Mouse (Mus musculus): ENCODE measurements around the gene Dusp1.

Gene Dusp1

DNA sequence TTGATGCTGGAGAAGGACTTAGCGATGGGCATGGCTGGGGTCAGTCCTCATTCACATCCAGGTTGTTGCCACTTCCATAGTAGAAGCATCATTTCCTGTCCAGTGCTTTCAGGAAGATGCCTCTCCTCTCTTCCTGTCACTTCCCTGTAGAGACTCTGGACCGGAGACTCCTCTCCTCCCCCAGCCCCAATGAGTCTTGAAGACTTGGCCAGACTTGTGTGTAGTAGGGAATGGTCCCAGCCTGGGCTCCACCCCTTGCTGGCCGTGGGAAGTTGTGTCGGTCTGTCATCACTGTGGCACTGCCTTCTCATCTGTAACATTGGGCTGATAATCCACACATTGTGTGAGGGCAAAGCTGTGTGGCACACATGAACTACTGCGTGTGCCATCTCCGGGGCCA is 21.7 kb upstream of the Dusp1 start:
- no peak for DNase-seq

DNA sequence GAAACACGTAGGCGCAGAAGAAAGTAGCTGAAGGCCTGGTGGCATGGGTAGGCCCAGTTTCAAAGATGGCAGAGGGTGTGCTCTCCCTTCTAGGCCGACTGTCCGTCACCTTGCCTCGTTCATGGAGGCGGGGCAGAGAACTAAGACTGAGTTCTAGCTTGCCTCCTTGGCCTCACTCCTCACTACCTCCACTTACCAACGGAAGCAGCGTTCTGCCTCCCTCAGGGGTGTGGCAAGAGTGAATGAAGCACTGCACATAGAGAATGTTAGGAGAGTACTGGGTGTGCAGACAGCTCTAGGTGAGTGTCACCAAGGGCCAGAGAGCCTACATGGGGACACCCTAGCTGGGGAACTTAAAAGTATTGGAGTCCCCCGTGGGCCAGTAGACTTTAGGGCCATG is 21.1 kb upstream of the Dusp1 start:
- DNase-seq = no peak

DNA sequence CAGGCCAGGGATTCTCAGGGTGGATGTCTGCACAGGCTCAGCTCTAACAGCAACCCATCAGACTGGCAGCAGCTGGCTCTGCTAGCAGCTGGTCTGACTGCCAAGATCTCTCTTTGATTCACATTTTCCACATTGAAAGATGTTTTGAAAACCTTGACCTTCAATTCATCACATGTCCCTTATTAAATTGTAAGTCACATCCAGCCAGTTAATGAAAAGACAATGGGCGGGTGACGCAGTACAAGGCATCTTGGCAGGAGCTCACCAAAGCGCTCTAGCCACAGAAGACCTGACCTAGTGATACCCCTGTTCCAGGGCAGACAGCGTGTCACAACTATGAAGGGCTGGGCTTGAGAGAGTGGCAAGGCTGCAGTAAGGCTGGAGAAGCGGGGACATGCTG is 20.4 kb upstream of the Dusp1 start:
- DNase-seq = peak; percentile 65 to 76

DNA sequence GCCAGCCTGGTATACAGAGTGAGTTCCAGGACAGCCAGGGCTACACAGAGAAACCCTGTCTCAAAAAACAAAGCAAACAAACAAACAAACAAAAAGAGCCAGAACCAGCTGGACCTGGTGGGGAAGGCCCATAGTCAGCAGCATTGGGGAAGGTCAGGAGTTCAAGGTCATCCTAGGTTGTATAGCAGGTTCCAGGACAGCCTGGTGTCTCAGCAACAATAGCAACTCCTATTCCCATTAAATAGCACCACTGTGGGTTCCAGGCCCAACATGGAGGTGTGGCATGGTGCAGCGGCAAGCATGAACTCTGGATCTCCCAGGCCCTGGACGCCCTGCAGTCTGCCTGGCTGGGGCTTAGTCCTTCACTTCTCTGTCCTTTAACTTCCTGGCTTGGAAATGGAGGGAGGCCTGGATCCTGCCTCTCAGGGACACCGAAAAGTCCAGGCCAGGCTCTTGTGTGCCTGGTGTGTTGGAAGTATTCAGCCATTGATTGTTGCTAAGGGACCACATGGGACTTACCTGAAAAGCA is 19.0 kb upstream of the Dusp1 start:
- DNase-seq = no peak

DNA sequence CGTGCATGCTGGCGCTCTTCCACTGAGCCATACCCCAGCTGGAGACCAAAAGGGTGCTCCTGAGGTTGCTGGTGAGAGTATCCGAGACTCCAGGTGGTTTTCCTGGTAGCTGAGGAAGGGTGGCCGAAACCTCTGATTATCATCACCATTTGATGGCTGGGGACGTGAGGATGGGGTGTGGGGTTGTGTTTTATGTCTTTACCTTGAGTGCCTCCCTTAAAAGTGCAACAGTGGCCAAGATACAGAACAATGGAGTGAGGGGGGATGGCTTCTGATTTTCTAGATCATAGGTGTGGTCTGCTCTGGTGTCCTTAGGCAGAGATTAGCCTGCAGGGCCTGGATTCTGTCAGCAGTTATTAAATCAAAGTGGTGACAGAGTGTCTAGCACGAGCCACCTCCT is 17.5 kb upstream of the Dusp1 start:
- no peak for DNase-seq

DNA sequence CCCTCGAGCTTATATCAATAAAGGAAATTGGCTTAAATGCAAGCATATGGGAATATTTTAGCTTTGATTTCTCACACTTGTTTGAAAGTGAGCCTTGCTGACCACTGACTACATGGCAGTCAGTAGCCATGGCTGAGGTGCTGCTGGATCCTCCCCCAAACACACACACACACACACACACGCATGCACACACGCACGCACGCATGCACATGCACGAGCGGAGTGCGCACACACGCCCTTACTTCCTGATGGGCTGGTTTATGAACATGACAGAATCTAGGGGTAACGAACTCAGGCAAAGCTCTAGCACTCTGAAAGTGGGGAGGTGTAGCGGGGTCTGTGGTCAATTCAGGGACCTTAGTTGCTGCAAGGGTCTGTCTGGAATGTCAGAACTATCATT is 16.8 kb upstream of the Dusp1 start:
- no peak for DNase-seq

DNA sequence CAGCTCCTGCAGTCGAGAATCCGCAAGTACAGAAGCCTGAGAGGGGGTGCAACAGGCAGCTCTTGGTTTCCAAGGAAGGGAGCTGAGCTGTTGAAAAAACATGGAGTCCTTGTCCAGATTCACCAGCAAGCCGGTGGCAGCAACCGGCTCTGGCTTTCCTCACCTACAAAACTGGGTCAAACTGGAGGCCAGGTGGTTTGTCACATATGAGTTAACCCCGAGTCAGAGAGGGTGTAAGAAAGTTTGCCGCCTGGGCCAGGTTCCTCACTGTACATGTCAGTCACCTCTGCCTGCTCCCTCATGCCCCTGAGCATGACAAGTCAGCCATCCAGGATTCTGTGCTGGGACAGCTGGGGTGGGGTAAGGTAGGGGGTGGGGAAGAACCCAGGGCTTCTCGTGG is 16.2 kb upstream of the Dusp1 start:
- no peak for DNase-seq

DNA sequence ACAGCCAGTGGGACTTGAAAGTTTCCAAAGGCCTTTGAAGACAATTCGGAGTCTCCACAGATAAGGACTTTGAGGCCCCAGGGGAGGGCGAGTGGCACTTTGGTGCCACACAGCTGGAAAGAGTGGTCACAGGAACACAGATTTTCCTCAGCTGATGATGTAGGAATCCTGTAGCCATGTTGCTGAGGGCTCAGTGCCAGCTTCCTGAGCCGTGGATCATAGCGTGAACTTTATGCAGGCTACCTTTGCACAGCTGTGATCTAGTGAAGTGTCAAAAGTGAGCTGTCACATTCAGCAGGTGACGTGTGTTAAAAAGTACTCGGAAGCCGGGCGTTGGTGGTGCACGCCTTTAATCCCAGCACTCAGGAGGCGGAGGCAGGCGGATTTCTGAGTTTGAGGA is 15.4 kb upstream of the Dusp1 start:
- DNase-seq = no peak

DNA sequence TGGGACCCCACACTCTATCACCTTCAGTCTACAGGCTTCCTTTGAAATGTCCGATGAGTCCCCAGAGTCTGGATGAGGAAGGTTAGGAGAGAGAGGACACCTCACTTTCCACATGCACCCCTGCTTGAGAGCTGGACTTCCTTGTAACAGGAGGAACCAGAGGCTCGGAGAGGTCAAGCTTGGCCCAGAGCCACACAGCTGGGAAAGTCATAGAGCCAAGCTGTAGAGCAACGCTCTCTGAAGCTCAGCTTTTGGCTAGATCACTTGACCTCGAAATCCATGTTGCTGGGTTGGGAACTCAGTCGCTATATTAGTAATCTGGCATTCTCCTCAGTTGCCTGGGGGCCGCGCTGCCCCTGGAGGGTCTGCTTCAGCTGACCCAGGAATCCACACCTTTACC is 14.9 kb upstream of the Dusp1 start:
- DNase-seq = peak; percentile 64 to 68

DNA sequence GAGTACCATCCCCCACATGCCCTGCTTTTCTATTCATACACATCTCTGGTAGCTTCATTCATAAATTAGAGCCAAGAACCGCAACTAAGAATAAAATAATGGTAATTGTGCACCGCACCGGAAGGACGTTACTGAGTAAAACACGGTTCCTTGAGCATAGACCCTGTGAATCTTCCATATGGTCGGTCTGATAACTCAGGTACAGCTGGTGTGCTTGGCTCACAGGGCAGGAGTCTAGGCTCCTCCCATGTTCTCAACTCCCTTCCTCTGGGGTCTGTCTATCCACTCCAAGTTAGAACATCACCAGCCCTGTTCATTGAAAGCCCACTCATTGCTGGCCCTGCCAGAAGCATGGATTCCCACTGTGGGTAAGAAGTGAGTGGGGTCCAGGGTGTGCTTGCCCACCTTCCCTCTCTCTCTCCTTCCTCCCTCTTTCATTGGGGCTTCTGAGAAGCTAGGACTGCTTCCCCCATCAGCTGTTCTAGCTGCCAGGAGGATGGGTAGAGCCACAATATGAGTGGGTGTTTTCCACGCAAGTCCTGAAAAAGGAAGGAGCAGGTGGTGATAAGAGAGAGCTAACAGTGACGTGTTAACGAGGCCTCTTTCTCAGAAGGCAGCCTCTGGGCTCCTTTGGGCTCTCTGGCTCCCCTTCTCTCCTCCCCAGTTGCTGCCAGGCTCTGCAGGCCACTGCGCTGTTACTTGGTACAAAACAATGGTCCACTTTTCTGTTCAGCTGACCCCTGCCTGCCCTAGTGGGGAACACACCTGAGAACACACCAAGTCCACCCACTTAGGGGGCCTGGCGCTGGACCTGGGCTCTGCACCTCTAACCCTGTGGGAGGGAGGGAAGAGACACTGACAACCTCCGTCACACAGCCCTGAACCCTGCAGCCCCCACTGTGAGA is 14.1 kb upstream of the Dusp1 start:
- DNase-seq = no peak

DNA sequence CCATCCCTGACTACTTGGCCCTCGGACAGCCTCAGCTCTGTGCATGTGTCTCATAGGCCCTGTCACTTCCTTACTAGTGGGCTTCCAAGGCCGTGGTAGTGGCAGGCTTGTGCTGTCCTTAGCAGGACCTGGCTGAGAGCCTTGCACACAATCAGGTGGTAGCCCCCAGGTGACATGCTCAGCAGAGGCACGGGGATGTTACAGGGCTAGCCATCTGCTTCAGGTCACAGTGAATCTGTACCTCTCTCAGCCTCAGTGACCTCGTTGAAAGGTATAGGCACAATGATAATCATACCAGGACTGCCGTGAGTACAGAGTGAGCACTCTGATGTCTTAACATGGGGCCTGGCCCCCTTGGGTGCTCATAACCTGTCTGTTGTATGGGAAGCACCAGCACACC is 12.8 kb upstream of the Dusp1 start:
- no peak for DNase-seq

DNA sequence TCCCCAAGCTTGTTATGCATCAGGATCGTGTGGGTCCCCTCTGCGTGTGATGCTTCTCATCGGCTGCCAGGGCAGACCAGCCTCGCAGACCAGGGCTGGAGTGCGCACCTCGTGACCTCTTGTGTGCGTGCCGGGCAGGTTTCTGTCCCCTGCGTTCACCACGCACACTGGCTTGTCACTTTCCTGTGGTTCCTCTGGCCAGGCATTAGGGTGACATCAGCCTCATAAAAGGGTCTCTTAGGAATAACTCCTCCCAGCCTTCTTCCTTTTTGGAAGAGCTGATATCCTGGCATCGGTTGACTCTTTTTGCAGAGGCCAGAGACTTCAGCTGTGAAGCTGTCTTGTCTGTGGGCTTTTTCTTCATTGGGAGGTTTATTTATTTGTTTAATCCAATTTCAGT is 12.2 kb upstream of the Dusp1 start:
- no peak for DNase-seq

DNA sequence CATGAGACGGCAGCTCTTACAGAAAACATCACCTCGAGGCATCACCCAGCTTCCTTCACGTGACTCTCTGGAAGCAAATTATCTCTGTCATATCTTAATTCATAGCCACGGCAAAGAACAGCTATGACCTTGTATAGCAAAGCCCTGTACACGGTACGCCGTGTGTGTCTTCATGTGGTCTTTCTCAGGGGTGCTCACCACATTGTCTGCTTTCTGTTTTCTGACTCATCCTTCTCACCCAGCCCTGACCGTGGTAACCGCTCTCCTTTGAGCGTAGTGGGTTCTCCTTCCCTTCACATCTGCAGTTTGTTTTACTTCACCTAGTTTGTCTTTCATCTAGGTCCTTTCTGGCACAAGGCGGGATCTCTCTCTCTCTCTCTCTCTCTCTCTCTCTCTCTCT is 10.3 kb upstream of the Dusp1 start:
- DNase-seq = no peak

DNA sequence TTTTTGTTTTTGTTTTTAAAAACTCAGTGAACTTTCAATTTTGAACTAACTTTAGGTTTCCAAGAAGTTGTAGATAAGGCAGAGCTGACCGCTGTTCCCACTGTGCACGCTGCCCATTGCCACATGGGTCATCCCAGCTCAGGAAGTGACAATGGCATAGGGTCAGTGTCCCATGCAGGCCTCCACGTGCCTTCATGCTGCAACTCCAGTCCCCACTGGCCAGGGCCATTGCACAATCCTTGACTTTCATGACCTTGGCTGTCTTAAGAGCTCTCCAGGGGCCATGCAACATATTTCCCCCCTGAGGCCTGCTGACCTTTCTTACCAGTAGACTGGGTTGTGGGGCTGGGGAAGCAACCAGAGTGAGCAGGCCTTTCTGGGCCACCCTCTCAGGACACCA is 9.4 kb upstream of the Dusp1 start:
- DNase-seq = peak; percentile 79 to 80

DNA sequence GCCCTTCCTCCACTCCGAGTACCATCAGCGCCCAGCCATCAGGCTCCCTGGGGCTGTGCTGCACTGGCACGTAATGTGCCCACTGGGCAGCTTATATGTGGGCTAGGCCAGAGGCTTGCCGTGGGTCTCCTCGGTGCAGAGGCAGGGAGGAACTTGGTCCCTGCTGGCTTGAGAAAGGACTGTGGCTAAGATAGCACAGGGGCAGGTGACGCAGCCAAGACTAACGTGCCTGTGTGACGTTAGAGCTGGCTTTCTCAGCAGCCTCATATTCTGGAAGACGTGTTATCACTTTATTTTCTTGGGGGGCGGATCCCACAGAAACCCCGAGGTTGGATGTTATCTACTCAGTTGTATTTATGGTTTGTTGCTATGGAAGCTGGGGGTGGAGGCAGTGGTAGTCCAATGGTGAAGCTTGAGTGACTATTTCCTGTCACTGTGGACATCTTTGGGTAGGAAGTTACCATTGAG is 8.8 kb upstream of the Dusp1 start:
- DNase-seq = no peak

DNA sequence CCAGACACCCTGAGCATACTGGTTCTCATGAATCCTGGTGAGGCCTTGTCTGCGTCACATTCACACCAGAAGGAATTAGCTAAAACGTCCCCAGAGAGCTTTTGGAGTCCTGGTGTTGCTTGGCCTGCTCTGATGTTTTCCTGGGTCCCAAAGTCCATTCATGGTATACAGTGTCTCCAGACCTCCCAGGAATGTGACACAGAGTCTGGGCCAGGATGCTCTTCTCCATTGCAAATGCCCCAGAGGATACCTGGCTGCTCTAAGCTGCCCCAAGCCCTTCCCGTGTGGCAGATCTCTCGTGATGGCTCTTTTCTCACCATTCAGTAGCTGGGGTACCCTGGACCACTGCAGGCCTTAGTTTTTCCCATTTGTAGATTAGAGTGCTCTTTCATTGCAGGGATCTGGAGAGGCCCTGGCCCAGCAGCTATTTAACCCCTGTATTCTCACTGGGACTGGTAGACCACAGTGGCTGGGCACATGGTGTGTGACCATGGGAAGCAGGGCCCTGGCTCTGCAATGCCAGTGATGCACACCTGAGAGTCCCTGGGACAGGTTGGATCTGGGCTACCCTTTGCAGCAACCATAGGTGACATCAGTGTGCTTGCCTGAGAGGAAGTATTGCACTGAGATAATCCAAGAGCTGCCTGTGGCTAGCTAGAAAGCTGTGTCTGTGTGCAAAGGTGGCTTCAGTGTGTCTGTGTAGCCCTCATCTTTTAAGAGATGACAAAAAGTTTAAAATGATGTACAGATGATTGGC is 7.8 kb upstream of the Dusp1 start:
- DNase-seq = no peak

DNA sequence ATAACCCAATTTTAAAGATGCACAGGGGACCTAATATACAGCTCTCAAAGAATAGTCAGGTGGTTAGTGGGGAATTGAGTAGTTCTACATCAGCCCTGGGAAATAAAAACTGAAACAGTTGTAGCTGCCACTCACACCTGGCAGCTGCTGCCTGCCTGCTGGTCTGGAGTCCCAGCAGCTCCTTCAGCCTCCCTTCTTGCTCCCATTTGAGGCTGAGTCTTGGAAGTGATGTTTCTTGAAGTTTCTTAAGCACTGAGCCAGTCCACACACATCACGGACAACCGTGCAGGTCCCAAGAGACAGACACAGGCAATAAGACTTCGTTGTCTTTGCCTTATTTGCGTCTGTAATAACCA is 5.9 kb upstream of the Dusp1 start:
- DNase-seq = no peak

DNA sequence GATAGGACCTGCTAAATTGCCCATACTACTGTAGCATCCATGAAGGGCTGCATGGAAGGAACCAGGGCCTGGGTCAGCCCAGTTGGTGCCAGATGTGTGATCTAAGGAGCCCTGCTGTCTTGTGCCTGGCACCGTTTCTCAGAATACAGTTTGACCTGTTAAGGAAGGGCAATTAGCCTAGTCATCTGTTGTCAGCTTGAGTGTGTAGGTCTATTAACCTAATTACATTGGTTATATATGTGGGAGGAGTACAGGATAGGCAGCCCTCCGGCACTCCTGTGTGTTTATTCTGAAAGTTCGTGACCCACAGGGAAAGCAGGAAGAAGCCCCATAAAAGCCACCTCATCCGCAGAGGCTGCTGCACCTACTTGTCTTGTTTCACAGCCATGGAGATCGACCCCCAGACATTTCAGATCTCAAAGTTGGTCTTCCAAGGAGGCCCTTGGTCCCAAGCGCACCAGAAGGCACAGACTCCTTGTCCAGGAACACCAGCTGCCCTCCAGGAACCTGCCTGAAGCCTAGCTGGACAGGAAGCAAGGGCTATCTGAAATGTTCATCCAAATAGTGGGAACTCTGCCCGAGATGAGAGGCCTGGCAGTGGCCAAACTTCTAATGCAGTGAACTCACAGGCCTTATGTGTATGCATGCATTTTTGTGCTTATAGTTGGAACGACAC is 5.4 kb upstream of the Dusp1 start:
- no peak for DNase-seq

DNA sequence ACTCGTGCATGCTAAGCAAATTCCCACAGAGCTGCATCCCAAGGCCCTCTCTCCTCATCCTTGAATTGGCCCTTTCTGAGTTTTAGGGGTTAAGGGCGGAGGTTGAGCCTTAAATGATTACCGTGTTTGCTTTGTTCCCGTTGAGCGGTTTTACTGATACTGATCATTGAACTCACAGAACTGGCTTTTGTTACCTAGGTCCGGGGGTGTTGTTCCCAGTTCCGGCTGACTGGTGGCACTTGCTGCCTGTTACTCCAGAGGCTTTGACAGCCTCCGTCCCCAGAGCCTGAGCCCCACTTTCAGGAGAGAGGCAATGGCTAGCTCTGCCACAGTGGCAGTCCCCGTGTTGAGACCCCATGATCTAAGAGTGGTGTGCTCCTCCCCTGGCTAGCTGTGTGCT is 2.5 kb upstream of the Dusp1 start:
- DNase-seq = no peak

DNA sequence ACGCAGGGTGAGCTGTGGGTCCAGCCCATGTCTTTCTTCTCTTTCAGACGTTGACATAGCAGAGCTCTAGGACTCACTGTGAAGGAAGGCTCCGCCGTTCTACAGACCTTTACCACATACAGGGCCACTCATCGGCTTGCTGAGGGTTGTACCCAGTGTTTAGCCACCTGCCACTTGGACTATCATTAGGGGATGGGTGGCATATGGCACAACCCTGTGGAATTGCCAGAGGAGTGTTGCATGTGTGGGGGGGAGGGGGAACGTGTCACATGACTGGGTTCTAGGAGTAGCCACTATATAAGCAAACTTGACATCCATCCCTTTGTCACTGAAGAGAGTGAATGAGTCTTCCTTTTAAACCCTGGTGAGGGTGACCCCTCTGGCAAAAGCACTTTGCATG is 1.5 kb upstream of the Dusp1 start:
- DNase-seq = no peak

DNA sequence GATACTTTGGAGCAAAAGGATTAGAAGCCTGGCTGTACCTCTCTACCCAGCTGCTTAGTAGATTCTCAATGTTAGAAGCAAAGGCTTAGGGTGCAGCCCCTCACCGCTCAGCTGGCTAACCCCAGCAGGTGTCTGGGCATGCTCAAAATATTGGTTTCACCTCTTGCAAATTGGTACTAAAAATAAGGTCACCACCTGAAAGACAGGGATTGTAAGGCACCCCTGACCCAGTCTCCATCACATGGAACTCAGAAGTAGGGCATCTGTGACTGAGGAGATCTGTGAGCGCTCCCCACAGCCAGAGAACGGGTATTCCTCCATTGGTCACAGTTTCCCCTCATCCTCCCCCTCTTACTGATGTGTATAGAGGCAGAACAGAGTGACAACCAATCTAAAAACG is 364 bp upstream of the Dusp1 start:
- DNase-seq = no peak

DNA sequence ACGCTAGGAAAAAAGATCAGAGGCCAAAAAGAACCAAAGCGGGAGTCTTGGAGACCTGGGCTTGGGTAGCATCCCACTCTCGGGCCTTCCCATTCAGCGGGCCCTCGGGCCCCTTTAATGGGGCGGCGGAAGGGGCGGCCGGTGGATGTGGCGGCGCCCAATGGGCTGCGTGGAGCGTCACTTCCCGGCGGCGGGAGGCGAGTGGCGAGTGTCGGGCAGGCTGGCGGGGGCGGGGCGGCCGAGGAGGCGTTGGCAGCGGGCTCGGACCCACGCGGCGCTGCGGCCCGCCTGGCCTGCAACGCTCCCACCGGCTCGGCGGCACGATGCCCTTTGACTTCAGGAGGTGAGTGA is 663 bp downstream of the Dusp1 start, which contains the start of gene Ergic1:
Gene Ergic1, plus strand, starts transcription at position 200 of the 351 bp plus-strand sequence.
- DNase-seq = peak; percentile 92 to 94

DNA sequence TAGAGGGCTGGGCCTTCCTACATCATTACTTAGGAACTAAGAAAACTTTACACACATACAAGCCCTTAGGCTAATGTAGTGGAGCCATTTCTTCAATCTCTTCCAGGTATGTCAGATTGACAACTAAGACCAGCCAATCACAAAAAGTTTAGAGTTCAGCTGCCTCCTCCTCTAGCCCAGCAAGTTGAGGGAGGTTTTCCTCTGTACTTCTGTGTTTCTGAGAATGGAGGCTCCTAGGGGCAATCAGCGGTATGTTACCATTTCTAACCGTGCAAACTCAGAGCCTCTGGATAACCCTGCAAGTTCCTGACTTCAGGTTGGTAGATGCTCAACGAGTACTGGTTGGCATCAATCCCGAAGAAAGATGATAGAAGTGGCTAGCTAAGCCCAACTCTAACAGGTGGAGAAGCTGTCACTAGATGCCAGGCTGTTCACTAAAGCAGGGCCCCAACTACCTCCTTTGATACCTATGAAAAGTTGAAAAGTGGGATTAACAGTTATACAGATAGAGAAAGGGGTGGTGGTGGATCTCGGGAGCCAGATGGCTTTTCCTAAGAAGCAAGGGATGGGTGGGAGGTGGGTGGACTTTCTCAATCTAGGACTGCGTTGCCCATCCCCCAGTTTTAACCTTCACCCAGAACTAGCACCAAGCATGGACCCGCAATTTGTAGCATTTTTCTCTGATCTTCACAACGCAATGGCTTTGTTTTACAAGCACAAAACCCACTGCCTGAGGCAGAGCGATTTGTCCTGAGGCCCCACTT is 1.2 kb downstream of the Dusp1 start:
- DNase-seq = no peak

All from lung, adult 18-20 months (tissue).